Mouse (Mus musculus): ENCODE results near the gene Negr1. TPM values are rescaled to one million over a fixed set of nuclear protein-coding genes. Genes with fewer than 3 reads are reported as not detected.

The Negr1 gene
- total RNA-seq, 2 experiments from 2014 or later = 206 to 222 TPM

GRCm38 (mm10) chr3:157066331-157066730, 504.7 kb downstream of the Negr1 start:
- Histone ChIP-seq H3K27ac (no peak overlapping the region), H3K4me3 (no peak overlapping the region)
- TF ChIP-seq CTCF (IDR thresholded peaks at IDR 0.05) = no peak
- DNase-seq (ENCODE audit: extremely low spot score in 1 of 2, low spot score in 2 of 2) = no peak
- intact Hi-C loops (cut with DNase I) = no loop called here

GRCm38 (mm10) chr3:157079250-157079965, 517.8 kb downstream of the Negr1 start:
- DNase-seq (ENCODE audit: extremely low spot score in 1 of 2, low spot score in 2 of 2) = no peak
- H3K4me3 ChIP-seq = no peak overlapping the region
- H3K27ac ChIP-seq = peak overlapping the region; percentile 17; the same call in 1 of the 2 replicates
- intact Hi-C loops (cut with DNase I) = no loop called here
- no peak for TF ChIP-seq CTCF (IDR thresholded peaks at IDR 0.05)

- no peak overlapping the region for H3K4me3 ChIP-seq
- intact Hi-C loops (cut with DNase I) = no loop called here
- no peak for DNase-seq (ENCODE audit: extremely low spot score in 1 of 2, low spot score in 2 of 2)
- peak overlapping the region; percentile 17; the same call in 1 of the 2 replicates for H3K27ac ChIP-seq
- no peak for TF ChIP-seq CTCF (IDR thresholded peaks at IDR 0.05)
Observed at GRCm38 (mm10) chr3:157079966-157080306, 518.3 kb downstream of the Negr1 start.

GRCm38 (mm10) chr3:157080585-157080984, 519.0 kb downstream of the Negr1 start:
- no peak for TF ChIP-seq CTCF (IDR thresholded peaks at IDR 0.05)
- intact Hi-C loops (cut with DNase I) = no loop called here
- no peak for DNase-seq (ENCODE audit: extremely low spot score in 1 of 2, low spot score in 2 of 2)
- Histone ChIP-seq H3K4me3 (no peak overlapping the region), H3K27ac (0 out of 2 replicates have a peak overlapping the region, but pooled peaks have one; percentile 11)

- intact Hi-C loops (cut with DNase I) = no loop called here
- DNase-seq (ENCODE audit: extremely low spot score in 1 of 2, low spot score in 2 of 2) = no peak
- H3K27ac ChIP-seq = no peak overlapping the region
- H3K4me3 ChIP-seq = no peak overlapping the region
- no peak for TF ChIP-seq CTCF (IDR thresholded peaks at IDR 0.05)
Observed at GRCm38 (mm10) chr3:157082808-157083784, 521.5 kb downstream of the Negr1 start.

- no peak overlapping the region for H3K4me3 ChIP-seq
- TF ChIP-seq CTCF (IDR thresholded peaks at IDR 0.05) = no peak
- no peak overlapping the region for H3K27ac ChIP-seq
- no peak for DNase-seq (ENCODE audit: extremely low spot score in 1 of 2, low spot score in 2 of 2)
- intact Hi-C loops (cut with DNase I) = no loop called here
Observed at GRCm38 (mm10) chr3:157085180-157085579, 523.6 kb downstream of the Negr1 start.

- intact Hi-C loops (cut with DNase I) = no loop called here
- no peak overlapping the region for H3K4me3 ChIP-seq
- DNase-seq (ENCODE audit: extremely low spot score in 1 of 2, low spot score in 2 of 2) = no peak
- no peak overlapping the region for H3K27ac ChIP-seq
- no peak for TF ChIP-seq CTCF (IDR thresholded peaks at IDR 0.05)
Observed at GRCm38 (mm10) chr3:157090051-157090450, 528.5 kb downstream of the Negr1 start.

GRCm38 (mm10) chr3:157096284-157096683, 534.7 kb downstream of the Negr1 start:
- DNase-seq (ENCODE audit: extremely low spot score in 1 of 2, low spot score in 2 of 2) = no peak
- Histone ChIP-seq H3K4me3 (no peak overlapping the region), H3K27ac (peak overlapping the region; percentile 62)
- TF ChIP-seq CTCF (IDR thresholded peaks at IDR 0.05) = no peak
- intact Hi-C loops (cut with DNase I) = loop anchor here (5.0 kb wide), 1 partner anchor 534 kb away; the partner anchor contains the start of gene Negr1

GRCm38 (mm10) chr3:157097514-157097913, 535.9 kb downstream of the Negr1 start:
- Histone ChIP-seq H3K4me3 (no peak overlapping the region), H3K27ac (no peak overlapping the region)
- no peak for DNase-seq (ENCODE audit: extremely low spot score in 1 of 2, low spot score in 2 of 2)
- no peak for TF ChIP-seq CTCF (IDR thresholded peaks at IDR 0.05)
- intact Hi-C loops (cut with DNase I) = loop anchor here (5.0 kb wide), 1 partner anchor 535 kb away; the partner anchor contains the start of gene Negr1

- intact Hi-C loops (cut with DNase I) = loop anchor here (5.0 kb wide), 1 partner anchor 536 kb away; the partner anchor contains the start of gene Negr1
- no peak for DNase-seq (ENCODE audit: extremely low spot score in 1 of 2, low spot score in 2 of 2)
- H3K27ac ChIP-seq = peak overlapping the region; percentile 29; the same call in 1 of the 2 replicates
- no peak for TF ChIP-seq CTCF (IDR thresholded peaks at IDR 0.05)
- H3K4me3 ChIP-seq = no peak overlapping the region
Observed at GRCm38 (mm10) chr3:157098417-157098816, 536.8 kb downstream of the Negr1 start.

GRCm38 (mm10) chr3:157104866-157105579, 543.4 kb downstream of the Negr1 start:
- Histone ChIP-seq H3K4me3 (no peak overlapping the region), H3K27ac (no peak overlapping the region)
- TF ChIP-seq CTCF (IDR thresholded peaks at IDR 0.05) = no peak
- intact Hi-C loops (cut with DNase I) = loop anchor here (10.0 kb wide), 1 partner anchor 250 kb away; no protein-coding TSS in a partner anchor
- DNase-seq (ENCODE audit: extremely low spot score in 1 of 2, low spot score in 2 of 2) = no peak
